Mouse (Mus musculus): ENCODE measurements around the gene Cntd1. TPM values are rescaled to one million over a fixed set of nuclear protein-coding genes. Genes with fewer than 3 reads are reported as not detected.

The Cntd1 gene
- total and polyA plus RNA-seq, 2 experiments from 2014 or later, result 0.25 TPM; not detected in 1

DNA sequence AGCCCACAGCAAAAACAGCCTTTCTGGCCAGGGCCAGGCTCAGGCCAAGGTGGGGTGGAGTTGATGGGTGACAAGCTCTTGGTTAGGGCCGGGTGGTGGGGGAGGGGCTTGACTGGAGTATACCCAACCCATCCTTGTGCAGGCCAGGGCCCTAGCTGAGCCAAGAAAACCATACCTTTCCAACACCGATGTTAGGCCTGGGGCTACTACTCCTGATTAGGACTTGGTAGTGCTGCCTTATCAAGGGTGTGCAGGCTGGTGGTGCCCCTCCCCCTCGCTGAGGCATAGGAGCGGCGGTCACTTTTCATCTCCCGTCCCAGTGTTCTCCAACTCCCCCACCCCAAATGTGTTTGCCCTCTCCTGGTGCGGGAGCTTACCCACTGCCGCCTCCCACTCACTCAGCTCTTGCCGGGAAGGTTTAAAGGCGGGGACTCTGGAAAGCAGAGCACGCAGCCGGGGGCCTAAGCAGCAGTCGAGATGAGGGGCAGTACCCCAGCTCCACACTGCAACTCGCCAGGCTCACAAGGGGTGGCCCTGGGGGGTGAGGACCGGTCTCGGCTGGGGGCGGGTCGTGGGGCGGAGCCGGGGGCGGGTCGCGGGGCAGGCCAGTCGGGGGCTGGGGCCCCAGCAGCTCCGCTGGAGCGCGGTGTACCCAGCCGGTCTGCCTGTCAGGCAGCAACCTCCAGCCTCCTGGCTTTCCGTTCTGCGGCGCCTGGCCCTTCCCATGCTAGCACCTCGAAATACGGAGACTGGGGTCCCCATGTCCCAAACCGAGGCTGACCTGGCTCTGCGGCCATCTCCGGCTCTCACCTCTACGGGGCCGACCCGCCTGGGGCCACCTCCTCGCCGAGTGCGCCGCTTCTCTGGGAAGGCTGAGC lies 18.6 kb upstream of the Cntd1 start, which contains the start of gene Wnk4:
TSS of gene Wnk4 (plus strand) at position 620 of the 878 bp plus-strand sequence.
- no peaks in the 10 kb centered on the region for H3K9me3 ChIP-seq (ENCODE audit: low read length)
- peak; percentile 43 for DNase-seq (ENCODE audit: low spot score)
- H3K4me3 ChIP-seq (ENCODE audit: low read depth, low read length), result peak within 1 kb of the TSS; percentile 45
- H3K27me3 ChIP-seq (ENCODE audit: insufficient read depth, low read length), result peaks cover 26% of the 10 kb centered on the region
- H3K9ac ChIP-seq (replicated peaks; ENCODE audit: low read length, poor library complexity, severe bottlenecking), result peak within 1 kb of the TSS; percentile 55
- peak within 1 kb of the TSS; percentile 95 for H3K4me2 ChIP-seq (ENCODE audit: low read depth, low read length, poor library complexity, severe bottlenecking)
- peak; percentile 61; the same call in 1 of the 2 replicates for ATAC-seq (ENCODE audit: low FRiP score)
- peaks cover 10% of the 10 kb centered on the region; the same call in 1 of the 2 replicates for H3K4me1 ChIP-seq (ENCODE audit: insufficient read depth, low read length)
- H3K27ac ChIP-seq (ENCODE audit: low read depth, low read length), result no peak within 1 kb of the TSS
- TF ChIP-seq CTCF (IDR thresholded peaks at IDR 0.05), result no peak
- peaks cover 4% of the 10 kb centered on the region; the same call in 1 of the 2 replicates for H3K36me3 ChIP-seq (ENCODE audit: insufficient read depth, low read length)
- 0% methylated on average over 41 of the region's 43 CpGs for WGBS

DNA sequence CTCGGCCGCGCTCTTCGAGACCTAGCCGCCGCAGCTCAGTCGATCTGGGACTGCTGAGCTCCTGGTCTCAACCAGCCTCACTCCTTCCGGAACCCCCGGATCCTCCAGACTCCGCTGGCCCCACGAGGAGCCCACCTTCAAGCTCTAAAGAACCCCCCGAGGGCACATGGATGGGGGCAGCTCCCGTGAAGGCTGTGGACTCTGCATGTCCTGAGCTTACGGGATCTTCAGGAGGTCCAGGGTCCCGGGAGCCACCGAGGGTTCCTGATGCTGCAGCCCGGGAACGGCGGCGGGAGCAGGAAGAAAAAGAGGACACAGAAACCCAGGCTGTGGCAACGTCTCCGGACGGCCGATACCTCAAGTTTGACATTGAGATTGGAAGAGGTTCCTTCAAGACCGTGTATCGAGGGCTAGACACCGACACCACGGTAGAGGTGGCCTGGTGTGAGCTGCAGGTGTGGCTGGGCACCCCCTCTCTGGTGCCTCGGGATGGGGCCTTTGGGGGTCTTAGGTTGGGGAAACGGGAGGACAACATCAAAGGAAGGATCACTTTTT lies 17.9 kb upstream of the Cntd1 start:
- Histone ChIP-seq H3K4me2 (ENCODE audit: low read depth, low read length, poor library complexity, severe bottlenecking) (peak overlapping the region; percentile 95), H3K4me3 (ENCODE audit: low read depth, low read length) (peak overlapping the region; percentile 45), H3K4me1 (ENCODE audit: insufficient read depth, low read length) (peaks cover 11% of the 10 kb centered on the region; the same call in 1 of the 2 replicates), H3K36me3 (ENCODE audit: insufficient read depth, low read length) (peaks cover 4% of the 10 kb centered on the region; the same call in 1 of the 2 replicates), H3K9me3 (ENCODE audit: low read length) (no peaks in the 10 kb centered on the region), H3K9ac (replicated peaks; ENCODE audit: low read length, poor library complexity, severe bottlenecking) (peak overlapping the region; percentile 55), H3K27ac (ENCODE audit: low read depth, low read length) (no peak overlapping the region), H3K27me3 (ENCODE audit: insufficient read depth, low read length) (peaks cover 29% of the 10 kb centered on the region)
- no peak for TF ChIP-seq CTCF (IDR thresholded peaks at IDR 0.05)
- 0 out of 2 replicates have a peak, but pooled peaks have one; percentile 50 for ATAC-seq (ENCODE audit: low FRiP score)
- DNase-seq (ENCODE audit: low spot score), result no peak
- 1% methylated on average over 30 of the region's 30 CpGs for WGBS

DNA sequence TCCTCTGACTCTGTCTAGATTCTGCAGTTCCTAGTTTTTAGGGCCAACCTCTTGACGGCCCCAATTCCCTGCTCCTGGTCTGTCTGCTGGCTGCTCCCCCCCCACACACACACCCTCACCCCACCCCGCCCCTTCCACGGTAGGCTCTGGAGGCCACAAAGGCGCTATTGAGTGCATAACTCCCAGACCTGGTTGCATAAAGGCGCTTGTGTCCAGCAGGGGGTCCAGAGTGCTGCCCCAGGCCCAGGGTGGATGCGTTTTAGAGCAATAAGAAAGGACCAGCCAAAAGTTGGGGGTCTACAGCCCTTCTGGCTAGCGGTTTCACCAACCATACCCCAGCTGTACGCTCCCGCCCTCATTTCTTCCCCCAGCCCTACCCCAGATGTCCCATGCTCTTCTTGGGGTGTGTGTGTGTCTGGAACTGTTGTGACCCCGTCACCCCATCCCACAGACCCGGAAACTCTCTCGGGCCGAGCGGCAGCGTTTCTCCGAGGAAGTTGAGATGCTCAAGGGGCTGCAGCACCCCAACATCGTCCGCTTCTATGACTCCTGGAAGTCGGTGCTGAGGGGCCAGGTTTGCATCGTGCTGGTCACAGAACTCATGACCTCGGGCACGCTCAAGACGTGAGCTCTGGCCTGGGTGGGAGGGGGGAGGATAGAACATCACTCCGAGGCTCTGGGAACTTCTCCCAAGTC lies 16.4 kb upstream of the Cntd1 start:
- no peak overlapping the region for H3K4me3 ChIP-seq (ENCODE audit: low read depth, low read length)
- H3K27ac ChIP-seq (ENCODE audit: low read depth, low read length), result no peak overlapping the region
- no peak overlapping the region for H3K9ac ChIP-seq (replicated peaks; ENCODE audit: low read length, poor library complexity, severe bottlenecking)
- H3K4me1 ChIP-seq (ENCODE audit: insufficient read depth, low read length), result peaks cover 11% of the 10 kb centered on the region; the same call in 1 of the 2 replicates
- WGBS, result 1% methylated on average over 24 of the region's 24 CpGs
- ATAC-seq (ENCODE audit: low FRiP score), result no peak
- 0 out of 2 replicates have a peak overlapping the region, but pooled peaks have one; percentile 4 for H3K4me2 ChIP-seq (ENCODE audit: low read depth, low read length, poor library complexity, severe bottlenecking)
- no peak for TF ChIP-seq CTCF (IDR thresholded peaks at IDR 0.05)
- H3K9me3 ChIP-seq (ENCODE audit: low read length), result no peaks in the 10 kb centered on the region
- no peak for DNase-seq (ENCODE audit: low spot score)
- peaks cover 32% of the 10 kb centered on the region for H3K27me3 ChIP-seq (ENCODE audit: insufficient read depth, low read length)
- H3K36me3 ChIP-seq (ENCODE audit: insufficient read depth, low read length), result peaks cover 4% of the 10 kb centered on the region; the same call in 1 of the 2 replicates

DNA sequence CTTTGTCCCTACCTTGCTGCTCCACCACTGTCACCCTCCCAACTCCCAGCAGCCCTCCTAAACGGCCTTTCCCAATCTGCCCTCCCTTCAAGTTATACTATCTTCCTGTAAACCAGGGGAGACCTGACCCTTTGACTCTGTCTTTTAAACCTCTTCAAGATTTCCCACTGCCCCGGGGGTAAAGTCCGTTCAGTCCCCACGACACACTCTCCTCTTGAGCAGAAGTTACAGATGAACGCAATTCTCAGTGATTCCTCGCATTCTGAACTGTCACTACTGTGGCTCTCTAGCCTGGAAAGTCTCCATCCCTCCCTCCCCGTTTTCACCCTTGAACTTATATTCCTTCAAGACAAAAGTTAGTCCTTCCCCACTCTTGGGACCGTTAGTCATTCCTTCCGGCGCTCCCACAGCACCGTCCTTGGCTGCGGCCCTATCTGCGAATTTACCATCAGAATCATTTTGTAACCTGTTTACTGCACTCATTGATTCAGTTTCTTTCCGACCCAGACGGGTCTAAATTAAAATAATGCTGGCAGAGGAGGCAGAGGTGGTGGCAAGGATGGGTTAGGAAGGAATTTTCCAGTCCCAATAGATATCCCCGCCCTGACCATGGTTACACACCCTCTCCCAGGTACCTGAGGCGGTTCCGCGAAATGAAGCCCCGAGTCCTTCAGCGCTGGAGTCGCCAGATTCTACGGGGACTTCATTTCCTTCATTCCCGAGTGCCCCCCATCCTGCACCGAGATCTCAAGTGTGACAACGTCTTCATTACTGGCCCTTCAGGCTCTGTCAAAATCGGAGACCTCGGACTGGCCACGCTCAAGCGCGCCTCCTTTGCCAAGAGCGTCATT lies 15.4 kb upstream of the Cntd1 start:
- no peak overlapping the region for H3K27ac ChIP-seq (ENCODE audit: low read depth, low read length)
- 7% methylated on average over 32 of the region's 32 CpGs for WGBS
- ATAC-seq (ENCODE audit: low FRiP score) (no peak), DNase-seq (ENCODE audit: low spot score) (no peak)
- peaks cover 32% of the 10 kb centered on the region for H3K27me3 ChIP-seq (ENCODE audit: insufficient read depth, low read length)
- H3K36me3 ChIP-seq (ENCODE audit: insufficient read depth, low read length), result no peaks in the 10 kb centered on the region; the same call in 1 of the 2 replicates
- peaks cover 11% of the 10 kb centered on the region; the same call in 1 of the 2 replicates for H3K4me1 ChIP-seq (ENCODE audit: insufficient read depth, low read length)
- no peaks in the 10 kb centered on the region for H3K9me3 ChIP-seq (ENCODE audit: low read length)
- no peak for TF ChIP-seq CTCF (IDR thresholded peaks at IDR 0.05)
- no peak overlapping the region for H3K4me2 ChIP-seq (ENCODE audit: low read depth, low read length, poor library complexity, severe bottlenecking)
- H3K9ac ChIP-seq (replicated peaks; ENCODE audit: low read length, poor library complexity, severe bottlenecking), result no peak overlapping the region
- no peak overlapping the region for H3K4me3 ChIP-seq (ENCODE audit: low read depth, low read length)

DNA sequence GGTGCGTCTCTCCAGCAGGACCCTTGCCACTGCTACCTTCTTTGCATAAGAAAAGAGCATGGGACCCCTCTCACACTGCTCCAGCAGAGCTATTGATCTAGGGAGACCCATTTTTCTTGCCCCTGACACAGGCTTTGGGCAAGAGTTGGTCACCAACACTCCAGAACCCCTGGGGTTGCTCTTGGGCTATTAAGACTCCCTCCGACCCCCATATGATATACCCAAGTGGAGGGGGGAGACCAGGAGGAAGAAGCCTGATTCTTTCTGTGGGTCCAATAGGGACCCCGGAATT lies 14.9 kb upstream of the Cntd1 start:
- 7% methylated on average over 3 of the region's 3 CpGs for WGBS
- Histone ChIP-seq H3K4me3 (ENCODE audit: low read depth, low read length) (no peak overlapping the region), H3K4me1 (ENCODE audit: insufficient read depth, low read length) (peaks cover 11% of the 10 kb centered on the region; the same call in 1 of the 2 replicates), H3K4me2 (ENCODE audit: low read depth, low read length, poor library complexity, severe bottlenecking) (no peak overlapping the region), H3K9me3 (ENCODE audit: low read length) (no peaks in the 10 kb centered on the region), H3K27ac (ENCODE audit: low read depth, low read length) (no peak overlapping the region), H3K27me3 (ENCODE audit: insufficient read depth, low read length) (peaks cover 32% of the 10 kb centered on the region), H3K36me3 (ENCODE audit: insufficient read depth, low read length) (no peaks in the 10 kb centered on the region; the same call in 1 of the 2 replicates), H3K9ac (replicated peaks; ENCODE audit: low read length, poor library complexity, severe bottlenecking) (no peak overlapping the region)
- ATAC-seq (ENCODE audit: low FRiP score) (no peak), DNase-seq (ENCODE audit: low spot score) (no peak)
- TF ChIP-seq CTCF (IDR thresholded peaks at IDR 0.05), result no peak

Measured in midbrain, postnatal 0 days (tissue).